Mouse (Mus musculus): ENCODE data around the gene Tc2n.
"Not testable (repeated sequence)": the region's sequence is repeated elsewhere in the genome, so short reads cannot be mapped to it uniquely, and the experiment has no call there.

Tc2n gene

GRCm38 (mm10) chr12:101718054-101718754 lies at the start of gene Tc2n:
Tc2n (minus strand) TSS chr12:101718523.
- DNase-seq (ENCODE audit: low spot score in 2 of 2), result peak; percentile 18 to 67

- no peak for DNase-seq (ENCODE audit: low spot score in 2 of 2)
These were observed 49.2 kb upstream of the Tc2n start for GRCm38 (mm10) chr12:101767306-101768053.

- no peak for DNase-seq (ENCODE audit: low spot score in 2 of 2)
These were observed 48.0 kb upstream of the Tc2n start for GRCm38 (mm10) chr12:101766228-101766852.

- DNase-seq (ENCODE audit: low spot score in 2 of 2), result no peak
These were observed 46.5 kb upstream of the Tc2n start for GRCm38 (mm10) chr12:101764870-101765269.

GRCm38 (mm10) chr12:101763065-101763464 lies 44.7 kb upstream of the Tc2n start:
- DNase-seq (ENCODE audit: low spot score in 2 of 2), result no peak

GRCm38 (mm10) chr12:101762054-101762453 lies 43.7 kb upstream of the Tc2n start:
- no peak for DNase-seq (ENCODE audit: low spot score in 2 of 2)

GRCm38 (mm10) chr12:101759440-101760045 lies 41.2 kb upstream of the Tc2n start:
- no peak for DNase-seq (ENCODE audit: low spot score in 2 of 2)

GRCm38 (mm10) chr12:101758698-101759097 lies 40.4 kb upstream of the Tc2n start:
- no peak for DNase-seq (ENCODE audit: low spot score in 2 of 2)

- no peak for DNase-seq (ENCODE audit: low spot score in 2 of 2)
These were observed 24.1 kb upstream of the Tc2n start for GRCm38 (mm10) chr12:101742375-101742774.

GRCm38 (mm10) chr12:101740486-101740885 lies 22.2 kb upstream of the Tc2n start:
- no peak for DNase-seq (ENCODE audit: low spot score in 2 of 2)

- no peak for DNase-seq (ENCODE audit: low spot score in 2 of 2)
These were observed 21.7 kb upstream of the Tc2n start for GRCm38 (mm10) chr12:101740045-101740444.

GRCm38 (mm10) chr12:101718755-101719150 lies 430 bp upstream of the Tc2n start:
- DNase-seq (ENCODE audit: low spot score in 2 of 2), result no peak

GRCm38 (mm10) chr12:101699176-101699575 lies 19.1 kb downstream of the Tc2n start:
- no peak for DNase-seq (ENCODE audit: low spot score in 2 of 2)

GRCm38 (mm10) chr12:101696521-101696920 lies 21.8 kb downstream of the Tc2n start:
- no peak for DNase-seq (ENCODE audit: low spot score in 2 of 2)

GRCm38 (mm10) chr12:101680538-101680937 lies 37.8 kb downstream of the Tc2n start:
- no peak for DNase-seq (ENCODE audit: low spot score in 2 of 2)

GRCm38 (mm10) chr12:101667502-101667901 lies 50.8 kb downstream of the Tc2n start:
- DNase-seq (ENCODE audit: low spot score in 2 of 2), result no peak

- no peak for DNase-seq (ENCODE audit: low spot score in 2 of 2)
These were observed 85.2 kb downstream of the Tc2n start for GRCm38 (mm10) chr12:101633137-101633536.

GRCm38 (mm10) chr12:101606622-101607021 lies 111.7 kb downstream of the Tc2n start:
- DNase-seq (ENCODE audit: low spot score in 2 of 2), result not testable (repeated sequence)
